Mouse (Mus musculus) layer of hippocampus, postnatal 25 days (tissue): ENCODE results near the gene Ttll2. TPM values are rescaled to one million over a fixed set of nuclear protein-coding genes. Genes with fewer than 3 reads are reported as not detected.
"Not testable (repeated sequence)": the region's sequence is repeated elsewhere in the genome, so short reads cannot be mapped to it uniquely, and the experiment has no call there.

Source experiments
- DNase-seq, 2 experiments: peaks; one replicate each; pipeline ENCODE4 v3.0.0; 2022; ENCODE audit warnings: mixed read lengths in 2 of 2, low spot score in 1 of 2; ENCODE audit errors: extremely low spot score in 1 of 2
- total RNA-seq, 2 experiments: library from RNA; stranded (reverse); gene quantifications; 2 replicates each; pipeline ENCODE4 v1.2.3; 2021

Ttll2 gene
- total RNA-seq, 2 experiments from 2014 or later, result not detected

GRCm38 (mm10) chr17:7366265-7366664 is 13.8 kb upstream of the Ttll2 start:
- DNase-seq, result not testable (repeated sequence)

GRCm38 (mm10) chr17:7365615-7366014 is 13.1 kb upstream of the Ttll2 start:
- DNase-seq, result not testable (repeated sequence)

- DNase-seq, result not testable (repeated sequence)
Observed at GRCm38 (mm10) chr17:7360749-7361465, 8.4 kb upstream of the Ttll2 start.

- DNase-seq, result not testable (repeated sequence)
Observed at GRCm38 (mm10) chr17:7359806-7360205, 7.3 kb upstream of the Ttll2 start.

- not testable (repeated sequence) for DNase-seq
Observed at GRCm38 (mm10) chr17:7348765-7349164, 3.7 kb downstream of the Ttll2 start.

- not testable (repeated sequence) for DNase-seq
Observed at GRCm38 (mm10) chr17:7337381-7337780, 15.1 kb downstream of the Ttll2 start.

GRCm38 (mm10) chr17:7332745-7333144 is 19.8 kb downstream of the Ttll2 start:
- DNase-seq, result not testable (repeated sequence)

GRCm38 (mm10) chr17:7326415-7326814 is 26.1 kb downstream of the Ttll2 start:
- not testable (repeated sequence) for DNase-seq

GRCm38 (mm10) chr17:7324346-7324745 is 28.1 kb downstream of the Ttll2 start, which contains the start of gene Tcp10a:
TSS of gene Tcp10a (plus strand) at chr17:7324646.
- not testable (repeated sequence) for DNase-seq

GRCm38 (mm10) chr17:7319789-7320188 is 32.7 kb downstream of the Ttll2 start:
- not testable (repeated sequence) for DNase-seq

GRCm38 (mm10) chr17:7315693-7316382 is 36.7 kb downstream of the Ttll2 start:
- DNase-seq, result not testable (repeated sequence)

- DNase-seq, result not testable (repeated sequence)
Observed at GRCm38 (mm10) chr17:7306278-7307196, 46.0 kb downstream of the Ttll2 start.

Other genes starting within 250 kb of the Ttll2 start
- 10 to 100 TPM; 34.3 TPM for gene Rps6ka2, start 182.6 kb downstream of the Ttll2 start, total RNA-seq
- under 1 TPM in 1 of 2 experiments, not detected in 1; 0.26 TPM for gene Tcp10a, start 28.1 kb downstream of the Ttll2 start, total RNA-seq
- not detected for gene Gm49630, start 19.3 kb upstream of the Ttll2 start, total RNA-seq
- not detected for gene Unc93a2, start 32.8 kb upstream of the Ttll2 start, total RNA-seq